Mouse (Mus musculus): ENCODE measurements around the gene Pkp3.

GRCm38 (mm10) chr7:141072017-141072745 is 5.8 kb upstream of the Pkp3 start:
- no peak for TF ChIP-seq POLR2A (IDR thresholded peaks at IDR 0.05; ENCODE audit: extremely low read depth, insufficient read depth, low read length)
- TF ChIP-seq CTCF (IDR thresholded peaks at IDR 0.05; ENCODE audit: extremely low read depth, insufficient read depth, low read length) = peak; percentile 60
